Mouse (Mus musculus): ENCODE results near the gene Gm10401. TPM values are rescaled to one million over a fixed set of nuclear protein-coding genes. Genes with fewer than 3 reads are reported as not detected.
"Not testable (repeated sequence)": the region's sequence is repeated elsewhere in the genome, so short reads cannot be mapped to it uniquely, and the experiment has no call there.

Gene Gm10401
- total and polyA plus RNA-seq, 3 experiments, result 1.7 to 10.9 TPM; not detected in 1

- no peak overlapping the region for H3K9ac ChIP-seq (ENCODE audit: insufficient read depth, low read depth)
- no peaks in the 10 kb centered on the region for H3K27me3 ChIP-seq (replicated peaks)
- TF ChIP-seq TBP (conservative IDR thresholded peaks at IDR 0.05; ENCODE audit: low read depth, low read length) (no peak), MXI1 (IDR thresholded peaks at IDR 0.05; ENCODE audit: low read depth, low read length) (no peak), ELF1 (IDR thresholded peaks at IDR 0.05; ENCODE audit: low read depth, low read length) (no peak), IRF4 (IDR thresholded peaks at IDR 0.05; ENCODE audit: low read depth, low read length) (no peak), EP300 (IDR thresholded peaks at IDR 0.05; ENCODE audit: low read length) (no peak), UBTF (IDR thresholded peaks at IDR 0.05; ENCODE audit: low read depth, low read length) (no peak), CHD2 (IDR thresholded peaks at IDR 0.05; ENCODE audit: low read length) (no peak), HCFC1 (IDR thresholded peaks at IDR 0.05; ENCODE audit: low read depth, low read length) (no peak), CTCF (conservative IDR thresholded peaks at IDR 0.05 in 1 of 2, IDR thresholded peaks at IDR 0.05 in 1 of 2; ENCODE audit: low read depth in 2 of 2, low read length in 2 of 2) (no peak), NRF1 (IDR thresholded peaks at IDR 0.05; ENCODE audit: low read depth, low read length) (no peak), BHLHE40 (IDR thresholded peaks at IDR 0.05; ENCODE audit: low read depth, low read length) (no peak), GABPA (IDR thresholded peaks at IDR 0.05; ENCODE audit: insufficient replicate concordance, low read depth, low read length) (no peak), SIN3A (IDR thresholded peaks at IDR 0.05; ENCODE audit: low read length) (no peak), USF1 (IDR thresholded peaks at IDR 0.05; ENCODE audit: low read depth, low read length) (no peak), NELFE (IDR thresholded peaks at IDR 0.05; ENCODE audit: low read depth, low read length) (no peak), CHD1 (IDR thresholded peaks at IDR 0.05; ENCODE audit: low read depth, low read length) (no peak)
- dilution Hi-C loops (cut with MboI; ENCODE audit: extremely low pct_ligation_motif_present, extremely low pct_unique_long_range_greater_than_20kb, low sequenced_read_pairs), result no loop called here
- no peaks in the 10 kb centered on the region; the same call in 1 of the 2 replicates for H3K79me2 ChIP-seq (replicated peaks; ENCODE audit: control insufficient read depth, extremely low read depth, insufficient read depth, poor library complexity, severe bottlenecking)
- no peak overlapping the region for H3K4me3 ChIP-seq (replicated peaks in 1 of 3; ENCODE audit: low read depth in 2 of 3, low read length in 2 of 3, poor library complexity in 1 of 3)
- H3K9me3 ChIP-seq (replicated peaks; ENCODE audit: low read length), result no peaks in the 10 kb centered on the region
- H3K4me1 ChIP-seq (ENCODE audit: control insufficient read depth in 1 of 2, insufficient read depth in 2 of 2), result peaks cover 0 to 21% of the 10 kb centered on the region in 2 experiments; a peak in 2 of 4 replicates
- DNase-seq (ENCODE audit: extremely low read depth), result no peak
- in situ Hi-C loops (cut with MboI; ENCODE audit: low pct_ligation_motif_present, low pct_unique_long_range_greater_than_20kb, low sequenced_read_pairs), result loop anchor here (5.0 kb wide), 1 partner anchor 97 kb away; no protein-coding TSS in a partner anchor
- H3K36me3 ChIP-seq (replicated peaks in 1 of 2; ENCODE audit: control insufficient read depth in 1 of 2, insufficient read depth in 1 of 2, low read length in 1 of 2), result peaks cover 9 to 59% of the 10 kb centered on the region in 2 experiments
- no peak overlapping the region for H3K4me2 ChIP-seq (ENCODE audit: insufficient read depth, low read depth, poor library complexity, severe bottlenecking)
- H3K27ac ChIP-seq (ENCODE audit: insufficient read depth, low read depth), result no peak overlapping the region
Measured at GRCm38 (mm10) chr5:115074749-115075148, 23.3 kb downstream of the Gm10401 start.

GRCm38 (mm10) chr5:115073306-115073705 lies 24.8 kb downstream of the Gm10401 start:
- DNase-seq (ENCODE audit: extremely low read depth); H3K27me3 ChIP-seq (replicated peaks); H3K9ac ChIP-seq (ENCODE audit: insufficient read depth, low read depth); H3K79me2 ChIP-seq (replicated peaks; ENCODE audit: control insufficient read depth, extremely low read depth, insufficient read depth, poor library complexity, severe bottlenecking); H3K4me3 ChIP-seq (replicated peaks in 1 of 3; ENCODE audit: low read depth in 2 of 3, low read length in 2 of 3, poor library complexity in 1 of 3); in situ Hi-C loops (cut with MboI; ENCODE audit: low pct_ligation_motif_present, low pct_unique_long_range_greater_than_20kb, low sequenced_read_pairs); H3K9me3 ChIP-seq (replicated peaks; ENCODE audit: low read length); H3K27ac ChIP-seq (ENCODE audit: insufficient read depth, low read depth); dilution Hi-C loops (cut with MboI; ENCODE audit: extremely low pct_ligation_motif_present, extremely low pct_unique_long_range_greater_than_20kb, low sequenced_read_pairs); H3K4me2 ChIP-seq (ENCODE audit: insufficient read depth, low read depth, poor library complexity, severe bottlenecking): not testable (repeated sequence)
- Histone ChIP-seq H3K36me3 (replicated peaks in 1 of 2; ENCODE audit: control insufficient read depth in 1 of 2, insufficient read depth in 1 of 2, low read length in 1 of 2) (peaks cover 9 to 52% of the 10 kb centered on the region in 2 experiments), H3K4me1 (ENCODE audit: control insufficient read depth in 1 of 2, insufficient read depth in 2 of 2) (peaks cover 1 to 36% of the 10 kb centered on the region in 2 experiments; a peak in 3 of 4 replicates)
